Mouse (Mus musculus) spleen, adult 2 months (tissue): ENCODE data around the gene Mrap2. TPM values are rescaled to one million over a fixed set of nuclear protein-coding genes. Genes with fewer than 3 reads are reported as not detected.

ENCODE experiments used
- DNase-seq, 2 experiments: peaks; one replicate each; pipeline versions ENCODE4 v3.0.0 to v3.0.0-alpha.2; 2012 to 2021; ENCODE audit warnings: low spot score in 2 of 2, low read depth in 1 of 2
- H3K27ac ChIP-seq: fragments of 200-500 bp; 2 replicates; pipeline ENCODE4 v1.5.1; 2012; ENCODE audit warnings: low read length, inconsistent platforms; ENCODE audit not compliant: insufficient read depth
- H3K27me3 ChIP-seq: fragments of 200-500 bp; 2 replicates; pipeline ENCODE4 v1.6.1; 2012; ENCODE audit warnings: mild to moderate bottlenecking, moderate library complexity, low read length, inconsistent platforms; ENCODE audit not compliant: control insufficient read depth, insufficient read depth
- H3K36me3 ChIP-seq: fragments of 200-500 bp; 2 replicates; pipeline ENCODE4 v1.6.1; 2012; ENCODE audit warnings: mild to moderate bottlenecking, low read length, inconsistent platforms; ENCODE audit not compliant: control insufficient read depth, insufficient read depth
- H3K4me1 ChIP-seq: fragments of 200-500 bp; 2 replicates; pipeline ENCODE4 v1.6.1; 2011; ENCODE audit warnings: inconsistent platforms; ENCODE audit not compliant: control insufficient read depth, insufficient read depth, insufficient read length
- H3K4me3 ChIP-seq: fragments of 200-500 bp; 2 replicates; pipeline ENCODE4 v1.5.1; 2011; ENCODE audit warnings: mild to moderate bottlenecking, inconsistent platforms; ENCODE audit not compliant: insufficient read depth, insufficient read length; ENCODE audit errors: extremely low read depth
- CTCF ChIP-seq: fragments of 200-500 bp; IDR thresholded peaks from 2 replicates; pipeline ENCODE4 v1.5.1; 2011; ENCODE audit warnings: mild to moderate bottlenecking, inconsistent platforms; ENCODE audit not compliant: insufficient read depth, insufficient read length, insufficient replicate concordance; ENCODE audit errors: extremely low read depth
- POLR2A ChIP-seq: fragments of 200-500 bp; IDR thresholded peaks from 2 replicates; pipeline ENCODE4 v1.6.1; 2011; ENCODE audit warnings: low read depth, low read length, inconsistent platforms
- WGBS: fragments of 180-500 bp; shearing (Covaris S2); methylation state at CpG from one replicate; pipeline ENCODE4 v1.1.7; 2018; 5-methylcytosine and 5-hydroxymethylcytosine counted together
- polyA plus RNA-seq: library from polyadenylated mRNA; depleted of rRNA; stranded (reverse); fragments of >200 nt; gene quantifications from 2 replicates; pipeline ENCODE4 v1.2.3, GENCODE M21; 2012

Mrap2 gene
- polyA plus RNA-seq, 1 experiment: not detected

DNA sequence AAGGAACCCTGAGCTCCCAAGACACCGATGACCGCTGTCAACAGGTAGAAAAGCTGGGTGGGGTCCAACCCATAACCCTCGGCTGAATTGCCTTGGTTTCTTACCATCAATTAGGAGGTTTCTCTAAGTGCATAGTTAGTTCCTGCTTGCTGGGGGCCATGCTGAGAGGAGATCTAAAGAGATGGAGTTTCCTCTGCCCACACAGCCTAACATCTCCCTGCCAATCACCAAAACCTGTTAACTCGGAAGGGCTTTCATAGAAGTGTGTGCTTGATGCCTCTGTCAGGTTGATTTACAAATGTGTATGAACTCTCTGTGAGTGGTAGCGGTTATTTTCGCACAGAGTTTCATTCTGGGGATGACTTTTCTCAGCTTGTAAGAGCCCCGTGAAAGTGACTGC, 34.4 kb downstream of the Mrap2 start:
- Histone ChIP-seq H3K27me3 (no peaks in the 10 kb centered on the region), H3K36me3 (no peaks in the 10 kb centered on the region), H3K27ac (no peak overlapping the region), H3K4me3 (no peak overlapping the region), H3K4me1 (no peaks in the 10 kb centered on the region)
- no peak for DNase-seq
- TF ChIP-seq CTCF (no peak), POLR2A (no peak)
- whole genome bisulfite sequencing: 40% methylated on average over 7 of the region's 7 CpGs

DNA sequence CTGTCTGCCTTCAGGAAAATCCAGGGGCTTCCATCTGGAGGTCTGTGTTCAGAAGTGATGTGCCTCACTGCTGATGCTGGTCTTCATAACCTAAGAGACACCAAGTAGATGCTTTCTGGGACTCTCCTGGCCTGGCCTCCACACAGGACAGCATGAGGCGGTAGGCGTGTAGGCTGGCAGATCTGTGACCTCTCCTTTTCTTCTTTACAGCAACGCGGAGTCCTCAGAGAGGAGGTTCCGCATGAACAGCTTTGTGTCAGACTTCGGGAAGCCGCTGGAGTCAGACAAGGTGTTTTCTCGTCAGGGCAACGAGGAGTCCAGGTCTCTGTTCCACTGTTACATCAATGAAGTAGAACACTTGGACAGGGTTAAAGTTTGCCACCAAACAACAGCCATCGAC, 38.1 kb downstream of the Mrap2 start:
- Histone ChIP-seq H3K27ac (no peak overlapping the region), H3K36me3 (no peaks in the 10 kb centered on the region), H3K27me3 (no peaks in the 10 kb centered on the region), H3K4me1 (no peaks in the 10 kb centered on the region), H3K4me3 (no peak overlapping the region)
- no peak for DNase-seq
- TF ChIP-seq CTCF (no peak), POLR2A (no peak)
- WGBS: 92% methylated on average over 10 of the region's 10 CpGs

DNA sequence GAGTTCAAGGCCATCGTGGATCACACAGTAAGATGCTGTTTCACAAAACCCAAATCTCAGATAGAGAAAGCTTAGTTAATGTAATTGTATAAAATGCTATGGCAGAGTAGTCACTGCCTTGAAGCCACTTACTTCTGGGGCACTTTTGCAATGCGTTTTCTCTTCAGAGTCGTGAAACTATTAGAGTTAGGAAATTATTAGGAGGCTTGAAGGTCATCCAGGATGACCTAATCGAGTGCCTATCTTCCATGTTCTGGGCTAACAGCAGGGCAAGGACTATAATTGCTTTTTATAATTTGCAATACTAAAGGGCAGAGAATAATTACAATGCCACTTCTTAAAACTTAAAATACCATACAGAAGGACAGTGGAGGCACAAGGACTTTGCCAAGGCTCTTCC, 43.2 kb downstream of the Mrap2 start:
- 88% methylated on average over 4 of the region's 4 CpGs for WGBS
- Histone ChIP-seq H3K27me3 (no peaks in the 10 kb centered on the region), H3K4me1 (no peaks in the 10 kb centered on the region), H3K4me3 (no peak overlapping the region), H3K27ac (no peak overlapping the region), H3K36me3 (peaks cover 8% of the 10 kb centered on the region)
- TF ChIP-seq CTCF (no peak), POLR2A (no peak)
- no peak for DNase-seq

DNA sequence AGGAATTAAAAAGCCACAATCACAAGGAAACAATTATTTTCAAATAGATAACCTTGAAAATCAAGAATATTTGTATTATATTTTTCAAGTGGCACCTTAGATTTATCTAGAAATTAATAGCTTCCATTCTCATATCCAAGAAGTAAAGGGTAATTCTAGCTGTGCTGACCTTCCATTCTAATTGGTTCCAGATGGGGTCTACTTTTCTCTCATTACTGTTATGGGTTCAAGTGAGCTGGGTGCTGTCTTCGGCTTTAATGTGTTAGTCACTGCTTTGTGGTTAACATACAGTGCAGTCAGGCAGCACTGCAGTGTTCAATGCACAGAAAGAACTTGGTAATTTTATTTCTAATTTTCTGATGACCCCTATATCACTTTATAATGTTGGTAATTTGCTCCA, 49.6 kb downstream of the Mrap2 start:
- TF ChIP-seq POLR2A: no peak
- TF ChIP-seq CTCF: no peak
- peaks cover 26% of the 10 kb centered on the region for H3K36me3 ChIP-seq
- no peak overlapping the region for H3K4me3 ChIP-seq
- no peak for DNase-seq
- 92% methylated on average over 1 of the region's 1 CpGs for WGBS
- H3K27ac ChIP-seq: no peak overlapping the region
- H3K4me1 ChIP-seq: no peaks in the 10 kb centered on the region
- H3K27me3 ChIP-seq: no peaks in the 10 kb centered on the region

DNA sequence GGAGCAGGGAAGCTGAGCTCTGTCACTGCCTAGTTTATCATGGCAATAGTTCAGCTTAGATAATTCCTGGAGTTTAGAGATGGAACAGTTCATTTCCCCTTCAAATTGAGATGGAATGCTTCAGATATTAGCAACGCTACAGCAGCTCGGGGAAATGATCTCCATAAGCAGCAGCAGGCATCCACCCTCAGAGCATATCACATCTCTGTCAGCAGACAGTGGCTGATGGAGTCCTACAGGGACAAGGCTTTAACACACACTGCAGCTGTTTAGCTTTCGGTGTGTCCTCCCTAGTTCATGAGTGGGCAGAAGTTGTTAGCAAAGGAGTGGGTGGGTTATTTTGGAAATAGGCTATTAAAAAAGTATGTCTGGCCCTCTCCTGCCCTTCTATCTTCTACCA, 53.2 kb downstream of the Mrap2 start:
- no peaks in the 10 kb centered on the region for H3K4me1 ChIP-seq
- no peak overlapping the region for H3K27ac ChIP-seq
- no peaks in the 10 kb centered on the region for H3K27me3 ChIP-seq
- no peak for DNase-seq
- WGBS: 91% methylated on average over 3 of the region's 3 CpGs
- peaks cover 23% of the 10 kb centered on the region for H3K36me3 ChIP-seq
- TF ChIP-seq POLR2A (no peak), CTCF (no peak)
- H3K4me3 ChIP-seq: no peak overlapping the region

DNA sequence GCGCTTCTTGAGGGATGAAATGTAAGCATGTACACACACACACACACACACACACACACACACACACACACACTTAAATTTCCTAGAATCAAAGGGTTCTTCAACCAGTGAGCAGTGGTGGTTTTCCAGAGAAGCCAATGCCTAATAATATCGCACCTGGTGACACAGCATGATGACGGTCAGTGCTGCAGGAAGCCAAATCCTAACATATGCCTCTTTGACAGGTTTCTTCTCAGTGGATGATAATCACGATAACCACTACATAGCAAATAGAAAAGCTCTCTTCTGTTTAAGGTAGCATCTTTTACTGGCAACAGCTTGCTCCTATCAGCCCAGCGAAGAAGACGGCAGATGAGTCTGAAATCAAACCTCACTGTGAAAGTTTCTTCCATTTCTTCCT, 53.9 kb downstream of the Mrap2 start:
- 96% methylated on average over 6 of the region's 6 CpGs for WGBS

DNA sequence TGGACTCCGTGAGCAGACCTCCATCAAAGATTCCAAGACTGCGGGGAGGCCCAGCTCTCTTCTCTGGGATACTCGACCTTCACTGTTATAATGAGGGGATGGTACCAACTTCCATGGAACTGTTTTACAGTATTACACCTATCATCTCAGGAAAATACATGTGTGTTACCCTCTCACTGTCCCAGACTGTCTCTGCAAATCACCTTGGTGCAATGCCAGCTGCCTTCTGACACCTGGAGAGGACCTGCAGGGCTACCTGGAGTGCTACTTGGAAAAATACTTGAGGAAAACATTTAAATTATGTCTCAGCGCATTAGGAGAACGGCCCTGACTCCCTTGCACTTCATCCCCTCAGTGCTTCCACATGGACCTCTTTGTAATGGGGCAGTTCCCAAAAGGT, 56.3 kb downstream of the Mrap2 start:
- H3K4me3 ChIP-seq: no peak overlapping the region
- DNase-seq: no peak
- no peaks in the 10 kb centered on the region for H3K27me3 ChIP-seq
- no peak for TF ChIP-seq POLR2A
- TF ChIP-seq CTCF: no peak
- WGBS: 94% methylated on average over 5 of the region's 5 CpGs
- no peaks in the 10 kb centered on the region for H3K4me1 ChIP-seq
- peaks cover 25% of the 10 kb centered on the region for H3K36me3 ChIP-seq
- H3K27ac ChIP-seq: no peak overlapping the region

More for the DNA sequence above, 53.9 kb downstream of the Mrap2 start:
- DNase-seq: no peak
- H3K4me1 ChIP-seq: no peaks in the 10 kb centered on the region
- H3K4me3 ChIP-seq: no peak overlapping the region
- H3K36me3 ChIP-seq: peaks cover 18% of the 10 kb centered on the region
- no peak overlapping the region for H3K27ac ChIP-seq
- no peaks in the 10 kb centered on the region for H3K27me3 ChIP-seq
- TF ChIP-seq POLR2A: no peak

DNA sequence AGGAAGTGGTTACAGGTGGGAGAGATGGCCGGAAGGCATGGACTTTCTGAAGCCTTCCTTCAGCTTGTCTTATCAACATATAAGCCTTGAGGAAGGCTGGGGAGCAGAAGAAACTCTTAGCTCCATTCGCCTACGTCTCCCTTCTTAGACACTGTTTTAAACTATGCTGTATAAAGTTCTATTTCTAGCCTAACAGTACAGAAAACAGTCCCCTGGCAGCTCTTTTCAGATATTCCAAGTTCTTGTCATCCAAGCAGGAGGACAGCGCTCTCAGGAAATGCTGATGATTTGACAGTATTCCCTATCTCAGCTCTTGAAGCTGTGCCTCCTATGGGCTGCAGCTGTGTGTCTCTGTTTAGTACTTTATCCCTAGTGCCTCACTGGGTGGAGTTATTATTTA, 56.8 kb downstream of the Mrap2 start:
- 94% methylated on average over 4 of the region's 4 CpGs for WGBS
- Histone ChIP-seq H3K27ac (no peak overlapping the region), H3K27me3 (no peaks in the 10 kb centered on the region), H3K4me1 (no peaks in the 10 kb centered on the region), H3K36me3 (peaks cover 24% of the 10 kb centered on the region), H3K4me3 (no peak overlapping the region)
- TF ChIP-seq POLR2A: no peak
- TF ChIP-seq CTCF: no peak
- DNase-seq: no peak
